Mouse (Mus musculus) thymus, adult 2 months (tissue): ENCODE data around the gene Cd1d1. TPM values are rescaled to one million over a fixed set of nuclear protein-coding genes. Genes with fewer than 3 reads are reported as not detected.

Experiments
- DNase-seq: peaks from one replicate; pipeline ENCODE4 v3.0.0; 2021
- H3K27ac ChIP-seq: fragments of 200-500 bp; 2 replicates; pipeline ENCODE4 v1.5.1; 2012; ENCODE audit warnings: low read length, control low read depth; ENCODE audit not compliant: control insufficient read depth, insufficient read depth
- H3K27me3 ChIP-seq: fragments of 200-500 bp; 2 replicates; pipeline ENCODE4 v1.6.1; 2012; ENCODE audit warnings: mild to moderate bottlenecking, low read length, moderate library complexity, mixed read lengths; ENCODE audit not compliant: control insufficient read depth, insufficient read depth
- H3K36me3 ChIP-seq: fragments of 200-500 bp; 2 replicates; pipeline ENCODE4 v1.6.1; 2012; ENCODE audit warnings: mild to moderate bottlenecking, low read length, moderate library complexity; ENCODE audit not compliant: control insufficient read depth, insufficient read depth
- H3K4me1 ChIP-seq: fragments of 200-500 bp; replicated peaks from 2 replicates; pipeline ENCODE4 v1.6.1; 2012; ENCODE audit warnings: low read length; ENCODE audit not compliant: control insufficient read depth, insufficient read depth
- H3K4me3 ChIP-seq: fragments of 200-500 bp; 2 replicates; pipeline ENCODE4 v1.5.1; 2012; ENCODE audit warnings: mild to moderate bottlenecking, low read length, control low read depth, moderate library complexity; ENCODE audit not compliant: control insufficient read depth, insufficient read depth
- CTCF ChIP-seq: fragments of 200-500 bp; IDR thresholded peaks from 2 replicates; pipeline ENCODE4 v1.5.1; 2012; ENCODE audit warnings: mild to moderate bottlenecking, control low read depth, low read length, moderate library complexity, borderline replicate concordance; ENCODE audit not compliant: control insufficient read depth, poor library complexity, insufficient read depth; ENCODE audit errors: extremely low read depth
- POLR2A ChIP-seq: fragments of 200-500 bp; IDR thresholded peaks from 2 replicates; pipeline ENCODE4 v1.6.1; 2012; ENCODE audit warnings: mild to moderate bottlenecking, low read length, control low read depth, moderate library complexity; ENCODE audit not compliant: control insufficient read depth, poor library complexity, insufficient read depth; ENCODE audit errors: extremely low read depth
- WGBS: fragments of 180-500 bp; shearing (Covaris S2); methylation state at CpG from one replicate; pipeline ENCODE4 v1.1.7; 2018; 5-methylcytosine and 5-hydroxymethylcytosine counted together
- polyA plus RNA-seq: library from polyadenylated mRNA; depleted of rRNA; stranded (reverse); fragments of >200 nt; gene quantifications from 2 replicates; pipeline ENCODE4 v1.2.3, GENCODE M21; 2012; rRNA removed

Gene Cd1d1
- polyA plus RNA-seq, 1 experiment: 84.9 TPM

GRCm38 (mm10) chr3:86953819-86954218 lies 45.4 kb downstream of the Cd1d1 start:
- no peak overlapping the region for H3K4me3 ChIP-seq
- no peaks in the 10 kb centered on the region for H3K36me3 ChIP-seq
- no peak for DNase-seq
- 94% methylated on average over 4 of the region's 4 CpGs for WGBS
- H3K27me3 ChIP-seq: no peaks in the 10 kb centered on the region
- H3K4me1 ChIP-seq: peaks cover 3% of the 10 kb centered on the region; the same call in 1 of the 2 replicates
- H3K27ac ChIP-seq: no peak overlapping the region
- TF ChIP-seq CTCF (no peak), POLR2A (no peak)

- H3K27ac ChIP-seq: no peak overlapping the region
- DNase-seq: no peak
- TF ChIP-seq POLR2A (no peak), CTCF (no peak)
- no peaks in the 10 kb centered on the region for H3K27me3 ChIP-seq
- H3K36me3 ChIP-seq: no peaks in the 10 kb centered on the region
- H3K4me3 ChIP-seq: no peak overlapping the region
- peaks cover 3% of the 10 kb centered on the region; the same call in 1 of the 2 replicates for H3K4me1 ChIP-seq
- 66% methylated on average over 2 of the region's 2 CpGs for WGBS
Measured at GRCm38 (mm10) chr3:86950652-86951051, 48.6 kb downstream of the Cd1d1 start.

Other genes with a start within 250 kb of the Cd1d1 start
- 55.5 and 65.8 TPM in 2 replicates for gene Dclk2, start 78.6 kb downstream of the Cd1d1 start, polyA plus RNA-seq
- gene Kirrel, start 175.3 kb upstream of the Cd1d1 start, polyA plus RNA-seq: 2.6 and 2.9 TPM in 2 replicates